ENCODE assay signal across 12 mouse cellular contexts in the genomic region with DNA sequence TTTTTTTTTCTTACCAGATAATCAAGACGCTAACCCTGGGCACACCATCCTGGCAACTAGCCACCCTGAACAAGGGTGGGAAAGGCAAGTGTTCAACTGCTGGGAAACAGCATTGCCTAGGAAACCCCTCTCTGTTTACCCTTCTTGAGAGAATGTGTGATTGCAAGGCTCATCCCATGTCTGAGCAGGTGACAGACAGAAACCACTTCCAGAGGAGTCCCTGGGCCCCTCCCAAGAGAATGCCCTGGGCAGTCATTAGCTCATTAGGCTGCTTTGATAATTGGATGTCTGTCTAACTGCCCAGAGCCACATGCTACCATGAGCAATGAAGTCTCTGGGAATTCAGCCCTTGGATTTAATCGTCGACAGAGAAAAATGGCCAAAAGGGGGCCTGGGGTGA.
DNase-seq lines count a peak whose midpoint lies in the region; ATAC-seq and TF ChIP-seq lines count a peak whose summit lies in the region.
"Had no signal": no experiment of that assay in that cellular context is flagged by ENCODE, and none has a peak within 500 bp of the region (broad histone marks: within the 10 kb centered on the region; RNA-seq: fewer than 3 reads in every experiment).

No protein-coding gene starts in this region.

- H3K27ac ChIP-seq in hindbrain, embryonic 10.5 days: no peak overlapping the region
- no peak overlapping the region for H3K27ac ChIP-seq in midbrain, embryonic 15.5 days
- H3K27ac ChIP-seq: heart, embryonic 13.5 days; liver, embryonic 15.5 days had no signal

- no peaks in the 10 kb centered on the region for H3K9me3 ChIP-seq in hindbrain, embryonic 10.5 days
- no peaks in the 10 kb centered on the region for H3K9me3 ChIP-seq in midbrain, embryonic 15.5 days
- H3K9me3 ChIP-seq: heart, embryonic 13.5 days; liver, embryonic 15.5 days had no signal

- ATAC-seq in midbrain, embryonic 15.5 days (replicated peaks): peak; percentile 91
- no peak for ATAC-seq in megakaryocyte progenitor cell, adult 5-6 weeks (replicated peaks; ENCODE audit: poor library complexity)

- H3K4me1 ChIP-seq in hindbrain, embryonic 10.5 days (replicated peaks): peaks cover 8% of the 10 kb centered on the region
- H3K4me1 ChIP-seq in midbrain, embryonic 15.5 days: no peaks in the 10 kb centered on the region
- peaks cover 3% of the 10 kb centered on the region; the same call in 1 of the 2 replicates for H3K4me1 ChIP-seq in lung, adult 2 months (ENCODE audit: control insufficient read depth, insufficient read depth, low read length)
- H3K4me1 ChIP-seq: liver, embryonic 15.5 days had no signal

- no peak overlapping the region for H3K4me3 ChIP-seq in hindbrain, embryonic 10.5 days
- no peak overlapping the region for H3K4me3 ChIP-seq in midbrain, embryonic 15.5 days
- no peak overlapping the region for H3K4me3 ChIP-seq in lung, adult 2 months (replicated peaks; ENCODE audit: extremely low read depth, low read depth, low read length)
- H3K4me3 ChIP-seq: heart, embryonic 13.5 days; liver, embryonic 15.5 days had no signal

- 53% methylated on average over 3 of the region's 3 CpGs for WGBS in hindbrain, embryonic 10.5 days
- 29% methylated on average over 3 of the region's 3 CpGs for WGBS in midbrain, embryonic 15.5 days
- WGBS in lung, adult 2 months: 46% methylated on average over 3 of the region's 3 CpGs

- H3K9ac ChIP-seq in midbrain, embryonic 15.5 days: no peak overlapping the region
- H3K9ac ChIP-seq: heart, embryonic 13.5 days; liver, embryonic 15.5 days had no signal

- no peak for TF ChIP-seq CTCF in lung, adult 2 months (IDR thresholded peaks at IDR 0.05; ENCODE audit: insufficient read depth, low read length)

- peak; percentile 95 for DNase-seq in Muller cell, postnatal 12 days (ENCODE audit: inconsistent ontology term)
- peak; percentile 44 for DNase-seq in embryo, embryonic 11 days
- peak; percentile 34 for DNase-seq in hindbrain, embryonic 10.5 days (ENCODE audit: low spot score)
- DNase-seq in lung, adult 18-20 months: no peak
- DNase-seq in lung, adult 2 months: no peak
- DNase-seq: cerebellum, postnatal 36 days; kidney, adult 11 months; layer of hippocampus, postnatal 36 days had no signal

- no peaks in the 10 kb centered on the region for H3K36me3 ChIP-seq in hindbrain, embryonic 10.5 days
- no peaks in the 10 kb centered on the region for H3K36me3 ChIP-seq in midbrain, embryonic 15.5 days (replicated peaks)
- H3K36me3 ChIP-seq: heart, embryonic 13.5 days; liver, embryonic 15.5 days had no signal

- TF ChIP-seq POLR2A in lung, adult 2 months (IDR thresholded peaks at IDR 0.05; ENCODE audit: borderline replicate concordance, extremely low read depth, low read depth, low read length): no peak

- H3K27me3 ChIP-seq in hindbrain, embryonic 10.5 days (ENCODE audit: insufficient read depth, poor library complexity, severe bottlenecking): no peaks in the 10 kb centered on the region
- no peaks in the 10 kb centered on the region for H3K27me3 ChIP-seq in midbrain, embryonic 15.5 days (replicated peaks)
- H3K27me3 ChIP-seq: heart, embryonic 13.5 days; liver, embryonic 15.5 days had no signal

- no peak overlapping the region for H3K4me2 ChIP-seq in midbrain, embryonic 15.5 days
- H3K4me2 ChIP-seq: heart, embryonic 13.5 days; liver, embryonic 15.5 days had no signal

Comparison
In these comparisons a context has a peak if more than half of its experiments do, and no peak if none do; other contexts are left out.
1. DNase-seq: peak in Muller cell, postnatal 12 days (single experiment), embryo, embryonic 11 days (single experiment) and hindbrain, embryonic 10.5 days (single experiment); none in lung, adult 18-20 months (0 of 2) and lung, adult 2 months (single experiment).